Comparison of ENCODE assay signal across 11 mouse cellular contexts in the genomic region with DNA sequence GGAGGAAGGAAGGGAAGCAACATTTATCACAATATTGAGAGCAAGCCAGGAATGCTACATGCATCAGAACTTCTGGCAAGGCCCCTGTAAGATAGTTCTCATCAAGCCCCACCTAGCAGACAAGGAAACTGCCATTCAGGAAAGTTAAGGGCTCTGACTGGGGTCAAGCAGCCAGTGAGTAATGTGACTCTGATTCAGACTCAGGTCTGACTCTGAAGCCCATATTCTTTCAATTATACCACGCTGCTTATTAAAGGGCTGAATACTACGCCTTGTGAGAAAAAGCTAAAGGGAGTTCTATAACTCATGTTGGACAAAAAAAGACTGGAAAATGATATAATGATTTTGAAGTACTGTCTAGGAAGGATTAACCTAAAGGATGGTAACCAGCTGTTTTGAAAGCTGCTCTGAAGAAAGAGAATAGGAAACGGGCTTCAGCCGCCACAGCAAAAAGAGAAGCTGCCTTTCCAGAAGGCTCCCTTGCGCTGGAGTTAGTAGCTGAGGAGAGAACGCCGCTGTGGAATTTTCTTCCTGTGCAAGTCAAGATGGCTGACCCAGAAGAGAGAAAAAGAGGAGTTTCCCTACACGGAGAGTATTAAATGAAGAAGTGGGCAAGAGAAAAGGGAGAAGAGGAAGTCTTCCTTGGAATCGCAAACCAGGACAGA.
DNase-seq lines count a peak whose midpoint lies in the region; ATAC-seq and TF ChIP-seq lines count a peak whose summit lies in the region.
"Had no signal": no experiment of that assay in that cellular context is flagged by ENCODE, and none has a peak within 500 bp of the region (broad histone marks: within the 10 kb centered on the region; RNA-seq: fewer than 3 reads in every experiment).

No protein-coding gene starts in this region.

- no peak for ATAC-seq in kidney, postnatal 0 days (replicated peaks; ENCODE audit: low FRiP score, low read depth)
- no peak; the same call in 1 of the 2 replicates for ATAC-seq in stomach, embryonic 16.5 days (ENCODE audit: insufficient read depth, low FRiP score)
- no peak for ATAC-seq in CD4-positive, CD25-positive, alpha-beta regulatory T cell, adult 4 months
- ATAC-seq: hindbrain, postnatal 0 days had no signal

- intact Hi-C loops in heart, postnatal 36 days (cut with DNase I), result no loop called here

- peaks cover 26% of the 10 kb centered on the region for H3K36me3 ChIP-seq in heart, embryonic 10.5 days
- no peaks in the 10 kb centered on the region for H3K36me3 ChIP-seq in kidney, postnatal 0 days (ENCODE audit: insufficient read depth, low read length)
- peaks cover 5% of the 10 kb centered on the region; the same call in 1 of the 2 replicates for H3K36me3 ChIP-seq in stomach, embryonic 16.5 days (ENCODE audit: control insufficient read depth, insufficient read depth, low read length)

- 71% methylated on average over 9 of the region's 9 CpGs for whole genome bisulfite sequencing in heart, embryonic 10.5 days
- WGBS in kidney, postnatal 0 days, result 45% methylated on average over 9 of the region's 9 CpGs
- WGBS in stomach, embryonic 16.5 days, result 40% methylated on average over 9 of the region's 9 CpGs

- no peak for TF ChIP-seq CTCF in kidney, postnatal 0 days (IDR thresholded peaks at IDR 0.05; ENCODE audit: low read depth)
- TF ChIP-seq CTCF in embryonic fibroblast, embryonic 13.5 days (IDR thresholded peaks at IDR 0.05; ENCODE audit: borderline replicate concordance, insufficient read depth, low read length), result no peak

- peaks cover 51% of the 10 kb centered on the region for H3K4me1 ChIP-seq in heart, embryonic 10.5 days
- peaks cover 13% of the 10 kb centered on the region; the same call in 1 of the 2 replicates for H3K4me1 ChIP-seq in kidney, postnatal 0 days (replicated peaks; ENCODE audit: insufficient read depth, low read length)
- peaks cover 53% of the 10 kb centered on the region for H3K4me1 ChIP-seq in embryonic fibroblast, embryonic 13.5 days (ENCODE audit: control insufficient read depth, insufficient read depth, low read length)
- H3K4me1 ChIP-seq in stomach, embryonic 16.5 days (ENCODE audit: control insufficient read depth, insufficient read depth, low read length), result peaks cover 39% of the 10 kb centered on the region

- H3K4me2 ChIP-seq in kidney, postnatal 0 days (ENCODE audit: low read length), result peak overlapping the region; percentile 34
- peak overlapping the region; percentile 31 for H3K4me2 ChIP-seq in stomach, embryonic 16.5 days (ENCODE audit: low read depth, low read length)

- no peak for TF ChIP-seq POLR2A in embryonic fibroblast, embryonic 13.5 days (IDR thresholded peaks at IDR 0.05; ENCODE audit: low read depth, low read length)

- H3K27me3 ChIP-seq in heart, embryonic 10.5 days (ENCODE audit: insufficient read depth, poor library complexity, severe bottlenecking), result no peaks in the 10 kb centered on the region
- no peaks in the 10 kb centered on the region for H3K27me3 ChIP-seq in kidney, postnatal 0 days (ENCODE audit: insufficient read depth, low read length)
- no peaks in the 10 kb centered on the region for H3K27me3 ChIP-seq in stomach, embryonic 16.5 days (ENCODE audit: control insufficient read depth, insufficient read depth, low read length)

- no peak overlapping the region for H3K4me3 ChIP-seq in heart, embryonic 10.5 days
- H3K4me3 ChIP-seq in kidney, postnatal 0 days (replicated peaks; ENCODE audit: low read depth, low read length), result no peak overlapping the region
- H3K4me3 ChIP-seq in embryonic fibroblast, embryonic 13.5 days (ENCODE audit: insufficient read depth, low read length), result no peak overlapping the region
- peak overlapping the region; percentile 10; the same call in 1 of the 2 replicates for H3K4me3 ChIP-seq in stomach, embryonic 16.5 days (replicated peaks; ENCODE audit: low read length)
- H3K4me3 ChIP-seq: layer of hippocampus, adult 2 months had no signal

- no peaks in the 10 kb centered on the region for H3K9me3 ChIP-seq in heart, embryonic 10.5 days
- no peaks in the 10 kb centered on the region for H3K9me3 ChIP-seq in kidney, postnatal 0 days (replicated peaks; ENCODE audit: low read length)
- no peaks in the 10 kb centered on the region for H3K9me3 ChIP-seq in stomach, embryonic 16.5 days (replicated peaks; ENCODE audit: control insufficient read depth, low read length)

- H3K27ac ChIP-seq in heart, embryonic 10.5 days, result peak overlapping the region; percentile 59; the same call in 1 of the 2 replicates
- H3K27ac ChIP-seq in kidney, postnatal 0 days, result peak overlapping the region; percentile 70
- H3K27ac ChIP-seq in embryonic fibroblast, embryonic 13.5 days (ENCODE audit: insufficient read depth, low read length), result peak overlapping the region; percentile 97
- peak overlapping the region; percentile 87 for H3K27ac ChIP-seq in stomach, embryonic 16.5 days (ENCODE audit: low read length)
- H3K27ac ChIP-seq: hindbrain, postnatal 0 days; layer of hippocampus, adult 2 months had no signal

- DNase-seq in heart, embryonic 10.5 days (ENCODE audit: low spot score), result no peak
- DNase-seq in heart, postnatal 36 days, result no peak
- DNase-seq in kidney, postnatal 0 days (ENCODE audit: low spot score), result peak; percentile 75
- no peak for DNase-seq in kidney, postnatal 25 days
- DNase-seq in cerebellum, adult 11 months, result no peak
- DNase-seq: thymus, adult 18-20 months had no signal

- H3K9ac ChIP-seq in kidney, postnatal 0 days (ENCODE audit: low read depth, low read length), result no peak overlapping the region
- H3K9ac ChIP-seq in stomach, embryonic 16.5 days (ENCODE audit: low read length), result no peak overlapping the region
